31 mouse cellular contexts compared by ENCODE assay signal in the genomic region with DNA sequence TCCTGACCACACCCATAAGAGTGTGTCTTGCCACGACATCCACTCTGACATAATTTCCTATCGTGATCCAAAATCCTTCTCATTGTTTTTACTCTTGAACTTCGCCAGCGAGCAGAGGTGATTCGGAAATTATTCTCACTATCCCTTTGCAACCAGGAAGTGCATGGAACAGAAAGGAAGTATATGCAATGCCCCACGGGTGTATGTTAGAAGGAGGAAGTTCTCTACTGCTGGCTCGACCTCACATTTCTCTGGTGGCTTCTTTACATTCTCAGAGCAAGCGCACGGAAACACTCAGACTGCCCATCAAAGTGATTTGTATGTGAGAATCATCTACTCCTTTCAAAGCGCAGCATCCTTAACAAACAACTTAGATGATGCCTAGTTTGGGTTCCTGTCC. TPM values are rescaled to one million over a fixed set of nuclear protein-coding genes. Genes with fewer than 3 reads are reported as not detected.
"Had no signal": no experiment of that assay in that cellular context is flagged by ENCODE, and none has a peak within 500 bp of the region (broad histone marks: within the 10 kb centered on the region; RNA-seq: fewer than 3 reads in every experiment).

No protein-coding gene starts in this region.

- DNase-seq: gastrocnemius, adult 2 months; gastrocnemius, postnatal 10 days; gastrocnemius, postnatal 25 days; heart, adult 18-20 months; heart, postnatal 10 days; kidney, adult 18-20 months; kidney, adult 8-10 months; kidney, postnatal 10 days; kidney, postnatal 25 days; kidney, postnatal 4 days; layer of hippocampus, adult 9-11 months; layer of hippocampus, postnatal 36 days; left cerebral cortex, postnatal 4 days had no signal

- ATAC-seq: hindbrain, postnatal 0 days; intestine, embryonic 16.5 days; liver, embryonic 12.5 days had no signal

RNA-seq across cellular contexts. Expression of a gene that starts 3.6 kb away (rescaled TPM):
- total RNA-seq: gastrocnemius, adult 2 months; gastrocnemius, postnatal 10 days; gastrocnemius, postnatal 25 days; gastrocnemius, postnatal 4 days; heart, adult 18-20 months; heart, adult 8-10 months; heart, postnatal 10 days; heart, postnatal 25 days; hematopoietic stem cell, adult 5-6 weeks; hindbrain, postnatal 0 days; layer of hippocampus, adult 8-10 months; layer of hippocampus, postnatal 14 days; layer of hippocampus, postnatal 36 days; left cerebral cortex, adult 18-20 months; left cerebral cortex, adult 8-10 months; left cerebral cortex, postnatal 10 days; left cerebral cortex, postnatal 25 days; left cerebral cortex, postnatal 4 days; liver, adult 2 months had no signal
- polyA plus RNA-seq: liver, adult 2 months had no signal

RNA-seq across cellular contexts. Expression of a gene that starts 27.9 kb away (rescaled TPM):
- total RNA-seq: gastrocnemius, adult 2 months; gastrocnemius, postnatal 10 days; gastrocnemius, postnatal 25 days; gastrocnemius, postnatal 4 days; hindbrain, postnatal 0 days; layer of hippocampus, postnatal 14 days; layer of hippocampus, postnatal 36 days; left cerebral cortex, postnatal 10 days; left cerebral cortex, postnatal 25 days; liver, adult 2 months had no signal
- polyA plus RNA-seq: hindbrain, embryonic 11.5 days; hindbrain, embryonic 13.5 days; hindbrain, postnatal 0 days; kidney, embryonic 14.5 days; limb, embryonic 11.5 days; liver, adult 2 months had no signal
